Mouse (Mus musculus) small intestine, adult 2 months (tissue): Measurements from ENCODE around the gene Bhlha15. TPM values are rescaled to one million over a fixed set of nuclear protein-coding genes. Genes with fewer than 3 reads are reported as not detected.

Experiments used
- H3K27ac ChIP-seq: fragments of 200-500 bp; 2 replicates; pipeline ENCODE4 v1.5.1; 2012; ENCODE audit warnings: low read depth, low read length, control low read depth, inconsistent platforms; ENCODE audit not compliant: insufficient read depth
- H3K27me3 ChIP-seq: fragments of 200-500 bp; 2 replicates; pipeline ENCODE4 v1.6.1; 2012; ENCODE audit warnings: mild to moderate bottlenecking, moderate library complexity, low read length, inconsistent platforms; ENCODE audit not compliant: control insufficient read depth, insufficient read depth
- H3K36me3 ChIP-seq: fragments of 200-500 bp; 2 replicates; pipeline ENCODE4 v1.6.1; 2012; ENCODE audit warnings: mild to moderate bottlenecking, low read length, control low read depth, inconsistent platforms; ENCODE audit not compliant: control insufficient read depth, insufficient read depth
- H3K4me1 ChIP-seq: fragments of 200-500 bp; 2 replicates; pipeline ENCODE4 v1.6.1; 2012; ENCODE audit warnings: low read length, inconsistent platforms, mixed read lengths; ENCODE audit not compliant: control insufficient read depth, insufficient read depth, insufficient read length
- H3K4me3 ChIP-seq: fragments of 200-500 bp; 2 replicates; pipeline ENCODE4 v1.5.1; 2012; ENCODE audit warnings: low read depth, mild to moderate bottlenecking, control low read depth, inconsistent platforms, low read length, moderate library complexity
- CTCF ChIP-seq: fragments of 200-500 bp; IDR thresholded peaks from 2 replicates; pipeline ENCODE4 v1.5.1; 2012; ENCODE audit warnings: low read depth, mild to moderate bottlenecking, control low read depth, inconsistent platforms, low read length, moderate library complexity, mixed read lengths; ENCODE audit not compliant: insufficient replicate concordance, insufficient read length; ENCODE audit errors: extremely low read depth
- POLR2A ChIP-seq: fragments of 200-500 bp; IDR thresholded peaks from 2 replicates; pipeline ENCODE4 v1.6.1; 2012; ENCODE audit warnings: low read depth, mild to moderate bottlenecking, control low read depth, inconsistent platforms, low read length, moderate library complexity
- WGBS: fragments of 180-500 bp; shearing (Covaris S2); methylation state at CpG from one replicate; pipeline ENCODE4 v1.1.7; 2018; 5-methylcytosine and 5-hydroxymethylcytosine counted together
- polyA plus RNA-seq: library from polyadenylated mRNA; depleted of rRNA; stranded (reverse); fragments of >200 nt; gene quantifications from 2 replicates; pipeline ENCODE4 v1.2.3, GENCODE M21; 2012

The Bhlha15 gene
- polyA plus RNA-seq, 1 experiment = 10.9 TPM

- 80% methylated on average over 23 of the region's 23 CpGs for WGBS
- no peak for TF ChIP-seq CTCF
- Histone ChIP-seq H3K27me3 (no peaks in the 10 kb centered on the region), H3K4me3 (peak overlapping the region; percentile 46), H3K36me3 (peaks cover 7% of the 10 kb centered on the region; the same call in 1 of the 2 replicates), H3K27ac (no peak overlapping the region), H3K4me1 (peaks cover 6% of the 10 kb centered on the region; the same call in 1 of the 2 replicates)
Observed at GRCm38 (mm10) chr5:144191026-144191425, 940 bp downstream of the Bhlha15 start.

GRCm38 (mm10) chr5:144192673-144193072, 2.6 kb downstream of the Bhlha15 start:
- 77% methylated on average over 6 of the region's 6 CpGs for WGBS
- Histone ChIP-seq H3K4me3 (peak overlapping the region; percentile 2; the same call in 1 of the 2 replicates), H3K27me3 (no peaks in the 10 kb centered on the region), H3K27ac (no peak overlapping the region), H3K4me1 (peaks cover 6% of the 10 kb centered on the region; the same call in 1 of the 2 replicates), H3K36me3 (peaks cover 3% of the 10 kb centered on the region; the same call in 1 of the 2 replicates)
- TF ChIP-seq POLR2A (no peak), CTCF (no peak)

GRCm38 (mm10) chr5:144194416-144194815, 4.3 kb downstream of the Bhlha15 start:
- TF ChIP-seq POLR2A (no peak), CTCF (no peak)
- Histone ChIP-seq H3K27me3 (no peaks in the 10 kb centered on the region), H3K4me3 (no peak overlapping the region), H3K4me1 (0 out of 2 replicates have a peak, but pooled peaks cover 3% of the 10 kb centered on the region), H3K36me3 (peaks cover 1% of the 10 kb centered on the region; the same call in 1 of the 2 replicates), H3K27ac (no peak overlapping the region)
- 83% methylated on average over 7 of the region's 7 CpGs for WGBS

- no peaks in the 10 kb centered on the region for H3K27me3 ChIP-seq
- 83% methylated on average over 8 of the region's 8 CpGs for WGBS
- no peak overlapping the region for H3K27ac ChIP-seq
- TF ChIP-seq POLR2A = no peak
- TF ChIP-seq CTCF = no peak
- H3K4me3 ChIP-seq = no peak overlapping the region
- peaks cover 3% of the 10 kb centered on the region; the same call in 1 of the 2 replicates for H3K36me3 ChIP-seq
- H3K4me1 ChIP-seq = no peaks in the 10 kb centered on the region
Observed at GRCm38 (mm10) chr5:144195567-144195966, 5.5 kb downstream of the Bhlha15 start.

- Histone ChIP-seq H3K4me1 (no peaks in the 10 kb centered on the region), H3K4me3 (no peak overlapping the region), H3K27me3 (no peaks in the 10 kb centered on the region), H3K36me3 (peaks cover 11% of the 10 kb centered on the region), H3K27ac (no peak overlapping the region)
- TF ChIP-seq CTCF (no peak), POLR2A (no peak)
- WGBS = 85% methylated on average over 11 of the region's 11 CpGs
Observed at GRCm38 (mm10) chr5:144200616-144201015, 10.5 kb downstream of the Bhlha15 start.

GRCm38 (mm10) chr5:144202430-144202829, 12.3 kb downstream of the Bhlha15 start:
- Histone ChIP-seq H3K4me1 (no peaks in the 10 kb centered on the region), H3K27me3 (no peaks in the 10 kb centered on the region), H3K27ac (no peak overlapping the region), H3K36me3 (peaks cover 23% of the 10 kb centered on the region), H3K4me3 (no peak overlapping the region)
- 98% methylated on average over 6 of the region's 6 CpGs for WGBS
- TF ChIP-seq CTCF (no peak), POLR2A (no peak)

- TF ChIP-seq POLR2A (no peak), CTCF (no peak)
- H3K36me3 ChIP-seq = peaks cover 24% of the 10 kb centered on the region
- no peak overlapping the region for H3K27ac ChIP-seq
- H3K4me1 ChIP-seq = no peaks in the 10 kb centered on the region
- 95% methylated on average over 10 of the region's 10 CpGs for WGBS
- H3K4me3 ChIP-seq = no peak overlapping the region
- H3K27me3 ChIP-seq = no peaks in the 10 kb centered on the region
Observed at GRCm38 (mm10) chr5:144203398-144203959, 13.4 kb downstream of the Bhlha15 start.
